Mouse (Mus musculus) kidney, adult 2 months (tissue): Measurements from ENCODE around the gene Ccdc188.

Experiments used
- CTCF ChIP-seq: fragments of 200-500 bp; conservative IDR thresholded peaks from 2 replicates; pipeline ENCODE4 v1.5.1; 2011; ENCODE audit warnings: low read depth, mild to moderate bottlenecking, control low read depth, low read length, moderate library complexity, mixed read lengths; ENCODE audit not compliant: insufficient read depth, insufficient read length
- POLR2A ChIP-seq: fragments of 200-500 bp; IDR thresholded peaks from one replicate; pipeline ENCODE4 v1.6.1; 2011; ENCODE audit warnings: low read depth, low read length, control low read depth

GRCm38 (mm10) chr16:18203430-18204091 is 14.1 kb upstream of the Ccdc188 start:
- TF ChIP-seq CTCF, result no peak
- no peak for TF ChIP-seq POLR2A
